Mouse (Mus musculus) macrophage (primary cell): ENCODE data around the gene C130026I21Rik. TPM values are rescaled to one million over a fixed set of nuclear protein-coding genes. Genes with fewer than 3 reads are reported as not detected.

Experiments used
- H3K27ac ChIP-seq: fragments of 350-480 bp; formaldehyde crosslinking; 2 replicates; pipeline ENCODE4 v1.9.0; 2021
- H3K36me3 ChIP-seq: fragments of 350-480 bp; formaldehyde crosslinking; 2 replicates; pipeline ENCODE4 v1.9.0; 2021; ENCODE audit errors: inconsistent target
- H3K4me3 ChIP-seq: fragments of 350-480 bp; formaldehyde crosslinking; 2 replicates; pipeline ENCODE4 v1.9.0; 2021; ENCODE audit errors: inconsistent target
- H3K79me2 ChIP-seq: fragments of 350-480 bp; formaldehyde crosslinking; 2 replicates; pipeline ENCODE4 v1.9.0; 2021; ENCODE audit errors: inconsistent target
- WGBS: methylation state at CpG from one replicate; pipeline ENCODE4 v1.1.7; 2026; ENCODE audit warnings: inconsistent platforms; ENCODE audit not compliant: missing documents; 5-methylcytosine and 5-hydroxymethylcytosine counted together
- polyA plus RNA-seq: library from polyadenylated mRNA; stranded (reverse); fragments of 250-400 nt; gene quantifications from 3 replicates; pipeline ENCODE4 v1.2.4, GENCODE M21; 2018; ENCODE audit warnings: inconsistent platforms

C130026I21Rik gene
- polyA plus RNA-seq, 1 experiment from 2014 or later: 60.6 TPM

GRCm38 (mm10) chr1:84947390-84947789 is 323.0 kb downstream of the C130026I21Rik start:
- H3K27ac ChIP-seq: no peak overlapping the region
- WGBS: 89% methylated on average over 2 of the region's 2 CpGs
- no peak overlapping the region for H3K4me3 ChIP-seq
- no peaks in the 10 kb centered on the region for H3K79me2 ChIP-seq
- H3K36me3 ChIP-seq: no peaks in the 10 kb centered on the region

- 100% methylated on average over 3 of the region's 3 CpGs for WGBS
- no peak overlapping the region for H3K27ac ChIP-seq
Measured at GRCm38 (mm10) chr1:84945950-84946349, 324.4 kb downstream of the C130026I21Rik start.

GRCm38 (mm10) chr1:84943549-84943948 is 326.8 kb downstream of the C130026I21Rik start:
- no peaks in the 10 kb centered on the region for H3K36me3 ChIP-seq
- no peak overlapping the region for H3K4me3 ChIP-seq
- 93% methylated on average over 4 of the region's 4 CpGs for WGBS
- H3K27ac ChIP-seq: no peak overlapping the region
- H3K79me2 ChIP-seq: no peaks in the 10 kb centered on the region

More at GRCm38 (mm10) chr1:84945950-84946349, 324.4 kb downstream of the C130026I21Rik start:
- Histone ChIP-seq H3K36me3 (no peaks in the 10 kb centered on the region), H3K79me2 (no peaks in the 10 kb centered on the region), H3K4me3 (no peak overlapping the region)

Other genes starting within 250 kb of the C130026I21Rik start
- gene Gm10553, start 170.4 kb downstream of the C130026I21Rik start, polyA plus RNA-seq: not detected in 3 replicates
- 2.3 to 8.6 TPM (median 4.1 TPM) in 3 replicates for gene A530032D15Rik, start 160.7 kb downstream of the C130026I21Rik start, polyA plus RNA-seq